Mouse (Mus musculus) kidney, embryonic 14.5 days (tissue): ENCODE measurements at regions not wholly inside any gene's neighbourhood (a gene's known extent, or its start where the extent isn't known, plus 50 kb on each side); places are given as distances from the start of the nearest gene placed in this dataset.
"Not testable (repeated sequence)": the region's sequence is repeated elsewhere in the genome, so short reads cannot be mapped to it uniquely, and the experiment has no call there.

Experiments
- ATAC-seq: fragments of 200-750 bp; cut with Nextera tagmentation; 2 replicates; pipeline ENCODE4 v1.8.0; 2017; ENCODE audit warnings: moderate number of reproducible peaks, mild to moderate bottlenecking, moderate TSS enrichment, moderate library complexity; ENCODE audit not compliant: low FRiP score, low TSS enrichment
- H3K27ac ChIP-seq: fragments of 300-500 bp; sonication (generic); 2 replicates; pipeline ENCODE4 v1.5.1; 2014; ENCODE audit warnings: low read depth, mild to moderate bottlenecking, low read length, moderate library complexity, mixed read lengths
- H3K27me3 ChIP-seq: fragments of 300-500 bp; sonication (generic); 2 replicates; pipeline ENCODE4 v1.6.1; 2014; ENCODE audit warnings: mild to moderate bottlenecking, low read length; ENCODE audit not compliant: control insufficient read depth, insufficient read depth
- H3K36me3 ChIP-seq: fragments of 300-500 bp; sonication (generic); 2 replicates; pipeline ENCODE4 v1.6.1; 2014; ENCODE audit warnings: low read length, mixed read lengths; ENCODE audit not compliant: control insufficient read depth, insufficient read depth
- H3K4me1 ChIP-seq: fragments of 300-500 bp; sonication (generic); 2 replicates; pipeline ENCODE4 v1.6.1; 2014; ENCODE audit warnings: low read length, mixed read lengths; ENCODE audit not compliant: control insufficient read depth, insufficient read depth
- H3K4me2 ChIP-seq: fragments of 300-500 bp; sonication (generic); replicated peaks from 2 replicates; pipeline ENCODE4 v1.6.1; 2014; ENCODE audit warnings: low read depth, mild to moderate bottlenecking, low read length
- H3K4me3 ChIP-seq: fragments of 300-500 bp; sonication (generic); 2 replicates; pipeline ENCODE4 v1.5.1; 2014; ENCODE audit warnings: mild to moderate bottlenecking, low read length
- H3K9ac ChIP-seq: fragments of 300-500 bp; sonication (generic); 2 replicates; pipeline ENCODE4 v1.6.1; 2014; ENCODE audit warnings: low read depth, mild to moderate bottlenecking, low read length, moderate library complexity
- H3K9me3 ChIP-seq: fragments of 300-500 bp; sonication (generic); 2 replicates; pipeline ENCODE4 v1.6.1; 2016; ENCODE audit warnings: low read length; ENCODE audit not compliant: control insufficient read depth
- WGBS: fragments of 180-500 bp; shearing (Covaris S2); extraction: QIAGEN DNeasy Blood & Tissue Kit; methylation state at CpG from one replicate; pipeline ENCODE4 v1.1.7; 2014; 5-methylcytosine and 5-hydroxymethylcytosine counted together

GRCm38 (mm10) chr3:21917228-21917910 is 159.1 kb upstream of the Tbl1xr1 start:
- WGBS: 90% methylated on average over 9 of the region's 9 CpGs
- Histone ChIP-seq H3K4me2 (no peak overlapping the region), H3K4me1 (no peaks in the 10 kb centered on the region), H3K36me3 (no peaks in the 10 kb centered on the region), H3K27ac (no peak overlapping the region), H3K9ac (no peak overlapping the region), H3K27me3 (no peaks in the 10 kb centered on the region), H3K9me3 (no peaks in the 10 kb centered on the region), H3K4me3 (no peak overlapping the region)
- no peak for ATAC-seq

- Histone ChIP-seq H3K4me1 (no peaks in the 10 kb centered on the region), H3K9ac (no peak overlapping the region), H3K4me2 (no peak overlapping the region), H3K27me3 (no peaks in the 10 kb centered on the region), H3K27ac (no peak overlapping the region), H3K9me3 (no peaks in the 10 kb centered on the region), H3K36me3 (no peaks in the 10 kb centered on the region), H3K4me3 (no peak overlapping the region)
- no peak for ATAC-seq
- 82% methylated on average over 10 of the region's 10 CpGs for whole genome bisulfite sequencing
Observed at GRCm38 (mm10) chr3:21918431-21918830, 158.0 kb upstream of the Tbl1xr1 start.

- H3K27ac ChIP-seq: no peak overlapping the region
- no peaks in the 10 kb centered on the region for H3K27me3 ChIP-seq
- H3K9me3 ChIP-seq: no peaks in the 10 kb centered on the region
- H3K9ac ChIP-seq: no peak overlapping the region
- WGBS: 92% methylated on average over 7 of the region's 7 CpGs
- no peaks in the 10 kb centered on the region for H3K36me3 ChIP-seq
- no peaks in the 10 kb centered on the region for H3K4me1 ChIP-seq
- no peak overlapping the region for H3K4me2 ChIP-seq
- no peak overlapping the region for H3K4me3 ChIP-seq
- ATAC-seq: no peak
Observed at GRCm38 (mm10) chr3:21919931-21920330, 156.5 kb upstream of the Tbl1xr1 start.

GRCm38 (mm10) chr3:21931951-21932350 is 144.5 kb upstream of the Tbl1xr1 start:
- peaks cover 21% of the 10 kb centered on the region for H3K4me1 ChIP-seq
- no peaks in the 10 kb centered on the region for H3K36me3 ChIP-seq
- H3K9ac ChIP-seq: no peak overlapping the region
- no peak overlapping the region for H3K27ac ChIP-seq
- H3K4me2 ChIP-seq: no peak overlapping the region
- 93% methylated on average over 6 of the region's 6 CpGs for WGBS
- no peak for ATAC-seq
- H3K27me3 ChIP-seq: no peaks in the 10 kb centered on the region
- no peaks in the 10 kb centered on the region for H3K9me3 ChIP-seq
- no peak overlapping the region for H3K4me3 ChIP-seq

GRCm38 (mm10) chr3:21932696-21933095 is 143.8 kb upstream of the Tbl1xr1 start:
- WGBS: 81% methylated on average over 8 of the region's 8 CpGs
- H3K9ac ChIP-seq, H3K4me3 ChIP-seq, H3K4me2 ChIP-seq, H3K9me3 ChIP-seq, H3K27me3 ChIP-seq, H3K27ac ChIP-seq, H3K36me3 ChIP-seq, ATAC-seq: not testable (repeated sequence)
- peaks cover 28% of the 10 kb centered on the region for H3K4me1 ChIP-seq

- H3K9me3 ChIP-seq: no peaks in the 10 kb centered on the region
- no peak for ATAC-seq
- no peaks in the 10 kb centered on the region for H3K36me3 ChIP-seq
- H3K4me1 ChIP-seq: peaks cover 31% of the 10 kb centered on the region
- H3K4me3 ChIP-seq: peak overlapping the region; percentile 23; the same call in 1 of the 2 replicates
- H3K27me3 ChIP-seq: no peaks in the 10 kb centered on the region
- H3K27ac ChIP-seq: peak overlapping the region; percentile 78
- whole genome bisulfite sequencing: 6% methylated on average over 5 of the region's 5 CpGs
- 0 out of 2 replicates have a peak overlapping the region, but pooled peaks have one; percentile 2 for H3K9ac ChIP-seq
- H3K4me2 ChIP-seq: peak overlapping the region; percentile 35
Observed at GRCm38 (mm10) chr3:21934731-21935271, 141.7 kb upstream of the Tbl1xr1 start.

GRCm38 (mm10) chr3:21935571-21936261 is 140.7 kb upstream of the Tbl1xr1 start:
- H3K27ac ChIP-seq: peak overlapping the region; percentile 78
- H3K4me3 ChIP-seq: peak overlapping the region; percentile 23
- H3K9ac ChIP-seq: peak overlapping the region; percentile 24; the same call in 1 of the 2 replicates
- H3K9me3 ChIP-seq: no peaks in the 10 kb centered on the region
- ATAC-seq: peak; percentile 92
- WGBS: under 1% methylated on average over 24 of the region's 24 CpGs
- no peaks in the 10 kb centered on the region for H3K27me3 ChIP-seq
- H3K4me1 ChIP-seq: peaks cover 31% of the 10 kb centered on the region
- peak overlapping the region; percentile 35 for H3K4me2 ChIP-seq
- H3K36me3 ChIP-seq: no peaks in the 10 kb centered on the region

- Histone ChIP-seq H3K9me3 (no peaks in the 10 kb centered on the region), H3K4me1 (peaks cover 31% of the 10 kb centered on the region), H3K27me3 (no peaks in the 10 kb centered on the region), H3K36me3 (no peaks in the 10 kb centered on the region), H3K4me2 (peak overlapping the region; percentile 35), H3K4me3 (peak overlapping the region; percentile 23; the same call in 1 of the 2 replicates), H3K9ac (no peak overlapping the region), H3K27ac (peak overlapping the region; percentile 0; the same call in 1 of the 2 replicates)
- no peak for ATAC-seq
- 5% methylated on average over 8 of the region's 8 CpGs for WGBS
Observed at GRCm38 (mm10) chr3:21936262-21936603, 140.2 kb upstream of the Tbl1xr1 start.

GRCm38 (mm10) chr3:21936616-21937015 is 139.8 kb upstream of the Tbl1xr1 start:
- Histone ChIP-seq H3K27ac (peak overlapping the region; percentile 0; the same call in 1 of the 2 replicates), H3K36me3 (no peaks in the 10 kb centered on the region), H3K9ac (no peak overlapping the region), H3K4me3 (no peak overlapping the region), H3K4me1 (peaks cover 31% of the 10 kb centered on the region), H3K4me2 (peak overlapping the region; percentile 35), H3K9me3 (no peaks in the 10 kb centered on the region), H3K27me3 (no peaks in the 10 kb centered on the region)
- 19% methylated on average over 8 of the region's 8 CpGs for WGBS
- peak; percentile 7; the same call in 1 of the 2 replicates for ATAC-seq
